Mouse (Mus musculus): Measurements from ENCODE around the gene Ms4a6c. TPM values are rescaled to one million over a fixed set of nuclear protein-coding genes. Genes with fewer than 3 reads are reported as not detected.
A peak's percentile ranks its signal among the peaks of the same experiment; 100 is the strongest.
"Not testable (repeated sequence)": the region's sequence is repeated elsewhere in the genome, so short reads cannot be mapped to it uniquely, and the experiment has no call there.

Gene Ms4a6c
- 1 to 10 TPM in 3 of 4 experiments, under 1 TPM in 1; 0.78 to 2.2 (median 1.3) TPM for total RNA-seq (2022)

- not testable (repeated sequence) for DNase-seq (ENCODE audit: low spot score in 2 of 2)
Measured at GRCm38 (mm10) chr19:11469215-11469614, at the start of gene Ms4a6c. TSS of gene Ms4a6c (plus strand) at chr19:11469366.

- not testable (repeated sequence) for DNase-seq (ENCODE audit: low spot score in 2 of 2)
Measured at GRCm38 (mm10) chr19:11431209-11431608, 38.0 kb upstream of the Ms4a6c start.

- DNase-seq (ENCODE audit: low spot score in 2 of 2), result no peak
Measured at GRCm38 (mm10) chr19:11435058-11435834, 33.9 kb upstream of the Ms4a6c start.

- no peak for DNase-seq (ENCODE audit: low spot score in 2 of 2)
Measured at GRCm38 (mm10) chr19:11443338-11443737, 25.8 kb upstream of the Ms4a6c start, which contains the start of gene Ms4a4b. TSS of gene Ms4a4b (plus strand) at chr19:11443553.

- no peak for DNase-seq (ENCODE audit: low spot score in 2 of 2)
Measured at GRCm38 (mm10) chr19:11443964-11444363, 25.2 kb upstream of the Ms4a6c start.

- DNase-seq (ENCODE audit: low spot score in 2 of 2), result no peak
Measured at GRCm38 (mm10) chr19:11447238-11447637, 21.9 kb upstream of the Ms4a6c start.

- DNase-seq (ENCODE audit: low spot score in 2 of 2), result not testable (repeated sequence)
Measured at GRCm38 (mm10) chr19:11459041-11459440, 10.1 kb upstream of the Ms4a6c start.

- DNase-seq (ENCODE audit: low spot score in 2 of 2), result not testable (repeated sequence)
Measured at GRCm38 (mm10) chr19:11464795-11465194, 4.4 kb upstream of the Ms4a6c start.

- no peak for DNase-seq (ENCODE audit: low spot score in 2 of 2)
Measured at GRCm38 (mm10) chr19:11466471-11466870, 2.7 kb upstream of the Ms4a6c start.

GRCm38 (mm10) chr19:11468361-11468760 lies 805 bp upstream of the Ms4a6c start:
- not testable (repeated sequence) for DNase-seq (ENCODE audit: low spot score in 2 of 2)

GRCm38 (mm10) chr19:11479714-11480113 lies 10.5 kb downstream of the Ms4a6c start:
- no peak for DNase-seq (ENCODE audit: low spot score in 2 of 2)

- DNase-seq (ENCODE audit: low spot score in 2 of 2), result no peak
Measured at GRCm38 (mm10) chr19:11482684-11483083, 13.5 kb downstream of the Ms4a6c start.

GRCm38 (mm10) chr19:11483941-11484340 lies 14.8 kb downstream of the Ms4a6c start:
- no peak for DNase-seq (ENCODE audit: low spot score in 2 of 2)

GRCm38 (mm10) chr19:11484388-11484787 lies 15.2 kb downstream of the Ms4a6c start:
- no peak for DNase-seq (ENCODE audit: low spot score in 2 of 2)

- no peak for DNase-seq (ENCODE audit: low spot score in 2 of 2)
Measured at GRCm38 (mm10) chr19:11485266-11485665, 16.1 kb downstream of the Ms4a6c start.

- peak in 1 of 2 experiments; percentile 36 for DNase-seq (ENCODE audit: low spot score in 2 of 2)
Measured at GRCm38 (mm10) chr19:11485746-11486145, 16.6 kb downstream of the Ms4a6c start, which contains the start of gene Gm8369. TSS of gene Gm8369 (plus strand) at chr19:11485938.

GRCm38 (mm10) chr19:11486599-11486998 lies 17.4 kb downstream of the Ms4a6c start:
- no peak for DNase-seq (ENCODE audit: low spot score in 2 of 2)

GRCm38 (mm10) chr19:11491406-11492189 lies 22.4 kb downstream of the Ms4a6c start:
- DNase-seq (ENCODE audit: low spot score in 2 of 2), result no peak

- no peak for DNase-seq (ENCODE audit: low spot score in 2 of 2)
Measured at GRCm38 (mm10) chr19:11492671-11493070, 23.5 kb downstream of the Ms4a6c start.

- no peak for DNase-seq (ENCODE audit: low spot score in 2 of 2)
Measured at GRCm38 (mm10) chr19:11494519-11494918, 25.4 kb downstream of the Ms4a6c start.

GRCm38 (mm10) chr19:11496361-11496760 lies 27.2 kb downstream of the Ms4a6c start:
- DNase-seq (ENCODE audit: low spot score in 2 of 2), result no peak

- DNase-seq (ENCODE audit: low spot score in 2 of 2), result not testable (repeated sequence)
Measured at GRCm38 (mm10) chr19:11497300-11497699, 28.1 kb downstream of the Ms4a6c start.

Data from left cerebral cortex, adult 8-10 months (tissue).